Mouse (Mus musculus) hindbrain, embryonic 14.5 days (tissue): ENCODE results near the gene 2900026A02Rik. TPM values are rescaled to one million over a fixed set of nuclear protein-coding genes. Genes with fewer than 3 reads are reported as not detected.
A peak's percentile ranks its signal among the peaks of the same experiment; 100 is the strongest.

ENCODE experiments used
- ATAC-seq: fragments of 200-750 bp; cut with Nextera tagmentation; 2 replicates; pipeline ENCODE4 v1.8.0; 2017; ENCODE audit warnings: moderate number of reproducible peaks, mild to moderate bottlenecking, moderate TSS enrichment, moderate library complexity; ENCODE audit not compliant: low FRiP score
- DNase-seq: peaks from one replicate; pipeline ENCODE4 v3.0.0-alpha.2; 2015; ENCODE audit warnings: low spot score
- H3K27ac ChIP-seq: fragments of 300-500 bp; sonication (generic); 2 replicates; pipeline ENCODE4 v1.5.1; 2014; ENCODE audit warnings: mild to moderate bottlenecking, moderate library complexity
- H3K27me3 ChIP-seq: fragments of 300-500 bp; sonication (generic); 2 replicates; pipeline ENCODE4 v1.6.1; 2014; ENCODE audit warnings: mild to moderate bottlenecking, low read length, mixed read lengths; ENCODE audit not compliant: control insufficient read depth, insufficient read depth
- H3K36me3 ChIP-seq: fragments of 300-500 bp; sonication (generic); replicated peaks from 2 replicates; pipeline ENCODE4 v1.6.1; 2014; ENCODE audit not compliant: control insufficient read depth, insufficient read depth
- H3K4me1 ChIP-seq: fragments of 300-500 bp; sonication (generic); replicated peaks from 2 replicates; pipeline ENCODE4 v1.6.1; 2014; ENCODE audit warnings: antibody characterized with exemption, low read length, mixed read lengths; ENCODE audit not compliant: control insufficient read depth, insufficient read depth
- H3K4me2 ChIP-seq: fragments of 300-500 bp; sonication (generic); replicated peaks from 2 replicates; pipeline ENCODE4 v1.6.1; 2014; ENCODE audit warnings: mild to moderate bottlenecking, moderate library complexity
- H3K4me3 ChIP-seq: fragments of 300-500 bp; sonication (generic); replicated peaks from 2 replicates; pipeline ENCODE4 v1.5.1; 2014; ENCODE audit warnings: mild to moderate bottlenecking, low read length
- H3K9ac ChIP-seq: fragments of 300-500 bp; sonication (generic); 2 replicates; pipeline ENCODE4 v1.6.1; 2014
- H3K9me3 ChIP-seq: fragments of 300-500 bp; sonication (generic); 2 replicates; pipeline ENCODE4 v1.6.1; 2016; ENCODE audit warnings: low read length; ENCODE audit not compliant: control insufficient read depth
- WGBS: fragments of 180-500 bp; shearing (Covaris S2); extraction: QIAGEN DNeasy Blood & Tissue Kit; methylation state at CpG from one replicate; pipeline ENCODE4 v1.1.7; 2014; 5-methylcytosine and 5-hydroxymethylcytosine counted together
- polyA plus RNA-seq: library from polyadenylated mRNA; unstranded; fragments of >200 nt; fragmentation: Nextera tagmentation; extraction: Ambion mirVana; gene quantifications from 2 replicates; pipeline ENCODE4 v1.2.1, GENCODE M21; 2014

The 2900026A02Rik gene
- polyA plus RNA-seq, 1 experiment from 2014 or later: 2.5 TPM

GRCm38 (mm10) chr5:113105481-113105880 is 115.6 kb downstream of the 2900026A02Rik start:
- DNase-seq (no peak), ATAC-seq (no peak)
- H3K9ac ChIP-seq: no peak overlapping the region
- H3K27ac ChIP-seq: no peak overlapping the region
- no peaks in the 10 kb centered on the region for H3K27me3 ChIP-seq
- H3K4me3 ChIP-seq: no peak overlapping the region
- H3K36me3 ChIP-seq: no peaks in the 10 kb centered on the region
- H3K9me3 ChIP-seq: no peaks in the 10 kb centered on the region
- 92% methylated on average over 4 of the region's 4 CpGs for WGBS
- H3K4me2 ChIP-seq: no peak overlapping the region
- 0 out of 2 replicates have a peak, but pooled peaks cover 8% of the 10 kb centered on the region for H3K4me1 ChIP-seq

- ATAC-seq (no peak), DNase-seq (no peak)
- Histone ChIP-seq H3K27ac (no peak overlapping the region), H3K4me1 (0 out of 2 replicates have a peak, but pooled peaks cover 8% of the 10 kb centered on the region), H3K36me3 (no peaks in the 10 kb centered on the region), H3K27me3 (no peaks in the 10 kb centered on the region), H3K4me2 (no peak overlapping the region), H3K9ac (no peak overlapping the region), H3K9me3 (no peaks in the 10 kb centered on the region), H3K4me3 (no peak overlapping the region)
- WGBS: 78% methylated on average over 9 of the region's 9 CpGs
Measured at GRCm38 (mm10) chr5:113105035-113105434, 116.0 kb downstream of the 2900026A02Rik start.

- H3K4me3 ChIP-seq: no peak overlapping the region
- no peak overlapping the region for H3K9ac ChIP-seq
- H3K36me3 ChIP-seq: no peaks in the 10 kb centered on the region
- no peak for DNase-seq
- WGBS: 22% methylated on average over 7 of the region's 7 CpGs
- 0 out of 2 replicates have a peak, but pooled peaks have one; percentile 32 for ATAC-seq
- no peak overlapping the region for H3K27ac ChIP-seq
- no peak overlapping the region for H3K4me2 ChIP-seq
- no peaks in the 10 kb centered on the region for H3K27me3 ChIP-seq
- no peaks in the 10 kb centered on the region for H3K9me3 ChIP-seq
- 0 out of 2 replicates have a peak, but pooled peaks cover 8% of the 10 kb centered on the region for H3K4me1 ChIP-seq
Measured at GRCm38 (mm10) chr5:113102455-113102854, 118.6 kb downstream of the 2900026A02Rik start.

GRCm38 (mm10) chr5:113101457-113101856 is 119.6 kb downstream of the 2900026A02Rik start:
- Histone ChIP-seq H3K36me3 (no peaks in the 10 kb centered on the region), H3K27ac (no peak overlapping the region), H3K27me3 (no peaks in the 10 kb centered on the region), H3K4me1 (0 out of 2 replicates have a peak, but pooled peaks cover 8% of the 10 kb centered on the region), H3K9me3 (no peaks in the 10 kb centered on the region), H3K4me3 (no peak overlapping the region), H3K4me2 (no peak overlapping the region), H3K9ac (no peak overlapping the region)
- DNase-seq (no peak), ATAC-seq (no peak)
- WGBS: 84% methylated on average over 10 of the region's 10 CpGs

GRCm38 (mm10) chr5:113100422-113100821 is 120.6 kb downstream of the 2900026A02Rik start:
- H3K9me3 ChIP-seq: no peaks in the 10 kb centered on the region
- H3K9ac ChIP-seq: no peak overlapping the region
- H3K4me1 ChIP-seq: 0 out of 2 replicates have a peak, but pooled peaks cover 8% of the 10 kb centered on the region
- no peaks in the 10 kb centered on the region for H3K36me3 ChIP-seq
- WGBS: 92% methylated on average over 11 of the region's 11 CpGs
- ATAC-seq (no peak), DNase-seq (no peak)
- no peaks in the 10 kb centered on the region for H3K27me3 ChIP-seq
- no peak overlapping the region for H3K4me3 ChIP-seq
- no peak overlapping the region for H3K4me2 ChIP-seq
- H3K27ac ChIP-seq: no peak overlapping the region

- 0 out of 2 replicates have a peak, but pooled peaks cover 8% of the 10 kb centered on the region for H3K4me1 ChIP-seq
- H3K27ac ChIP-seq: no peak overlapping the region
- no peaks in the 10 kb centered on the region for H3K36me3 ChIP-seq
- no peak overlapping the region for H3K4me2 ChIP-seq
- no peak overlapping the region for H3K4me3 ChIP-seq
- no peaks in the 10 kb centered on the region for H3K27me3 ChIP-seq
- DNase-seq (peak; percentile 96), ATAC-seq (peak; percentile 19; the same call in 1 of the 2 replicates)
- WGBS: 29% methylated on average over 1 of the region's 1 CpGs
- no peak overlapping the region for H3K9ac ChIP-seq
- no peaks in the 10 kb centered on the region for H3K9me3 ChIP-seq
Measured at GRCm38 (mm10) chr5:113099546-113099945, 121.5 kb downstream of the 2900026A02Rik start.

GRCm38 (mm10) chr5:113097551-113097950 is 123.5 kb downstream of the 2900026A02Rik start:
- Histone ChIP-seq H3K4me1 (0 out of 2 replicates have a peak, but pooled peaks cover 4% of the 10 kb centered on the region), H3K4me2 (no peak overlapping the region), H3K27ac (no peak overlapping the region), H3K36me3 (no peaks in the 10 kb centered on the region), H3K9ac (no peak overlapping the region), H3K9me3 (no peaks in the 10 kb centered on the region), H3K27me3 (no peaks in the 10 kb centered on the region), H3K4me3 (no peak overlapping the region)
- no peak for ATAC-seq
- 89% methylated on average over 17 of the region's 17 CpGs for WGBS
- no peak for DNase-seq

GRCm38 (mm10) chr5:113095456-113095855 is 125.6 kb downstream of the 2900026A02Rik start:
- Histone ChIP-seq H3K9ac (no peak overlapping the region), H3K4me1 (no peaks in the 10 kb centered on the region), H3K4me3 (no peak overlapping the region), H3K27me3 (no peaks in the 10 kb centered on the region), H3K4me2 (no peak overlapping the region), H3K9me3 (no peaks in the 10 kb centered on the region), H3K27ac (no peak overlapping the region), H3K36me3 (no peaks in the 10 kb centered on the region)
- 94% methylated on average over 18 of the region's 18 CpGs for WGBS
- no peak for ATAC-seq
- DNase-seq: no peak

GRCm38 (mm10) chr5:113092406-113092805 is 128.6 kb downstream of the 2900026A02Rik start:
- H3K4me1 ChIP-seq: no peaks in the 10 kb centered on the region
- DNase-seq (no peak), ATAC-seq (no peak)
- no peaks in the 10 kb centered on the region for H3K27me3 ChIP-seq
- H3K9ac ChIP-seq: no peak overlapping the region
- no peak overlapping the region for H3K4me3 ChIP-seq
- H3K36me3 ChIP-seq: no peaks in the 10 kb centered on the region
- 75% methylated on average over 7 of the region's 7 CpGs for WGBS
- no peaks in the 10 kb centered on the region for H3K9me3 ChIP-seq
- no peak overlapping the region for H3K4me2 ChIP-seq
- no peak overlapping the region for H3K27ac ChIP-seq

GRCm38 (mm10) chr5:113091162-113091561 is 129.9 kb downstream of the 2900026A02Rik start:
- no peaks in the 10 kb centered on the region for H3K36me3 ChIP-seq
- ATAC-seq: peak; percentile 32; the same call in 1 of the 2 replicates
- H3K9me3 ChIP-seq: no peaks in the 10 kb centered on the region
- H3K27me3 ChIP-seq: no peaks in the 10 kb centered on the region
- no peak overlapping the region for H3K4me3 ChIP-seq
- WGBS: 39% methylated on average over 5 of the region's 5 CpGs
- no peak overlapping the region for H3K27ac ChIP-seq
- H3K4me1 ChIP-seq: peaks cover 7% of the 10 kb centered on the region; the same call in 1 of the 2 replicates
- no peak overlapping the region for H3K4me2 ChIP-seq
- DNase-seq: peak; percentile 62
- H3K9ac ChIP-seq: no peak overlapping the region
